Mouse (Mus musculus): ENCODE results near the gene Phactr1.
A peak's percentile ranks its signal among the peaks of the same experiment; 100 is the strongest.

Phactr1 gene

DNA sequence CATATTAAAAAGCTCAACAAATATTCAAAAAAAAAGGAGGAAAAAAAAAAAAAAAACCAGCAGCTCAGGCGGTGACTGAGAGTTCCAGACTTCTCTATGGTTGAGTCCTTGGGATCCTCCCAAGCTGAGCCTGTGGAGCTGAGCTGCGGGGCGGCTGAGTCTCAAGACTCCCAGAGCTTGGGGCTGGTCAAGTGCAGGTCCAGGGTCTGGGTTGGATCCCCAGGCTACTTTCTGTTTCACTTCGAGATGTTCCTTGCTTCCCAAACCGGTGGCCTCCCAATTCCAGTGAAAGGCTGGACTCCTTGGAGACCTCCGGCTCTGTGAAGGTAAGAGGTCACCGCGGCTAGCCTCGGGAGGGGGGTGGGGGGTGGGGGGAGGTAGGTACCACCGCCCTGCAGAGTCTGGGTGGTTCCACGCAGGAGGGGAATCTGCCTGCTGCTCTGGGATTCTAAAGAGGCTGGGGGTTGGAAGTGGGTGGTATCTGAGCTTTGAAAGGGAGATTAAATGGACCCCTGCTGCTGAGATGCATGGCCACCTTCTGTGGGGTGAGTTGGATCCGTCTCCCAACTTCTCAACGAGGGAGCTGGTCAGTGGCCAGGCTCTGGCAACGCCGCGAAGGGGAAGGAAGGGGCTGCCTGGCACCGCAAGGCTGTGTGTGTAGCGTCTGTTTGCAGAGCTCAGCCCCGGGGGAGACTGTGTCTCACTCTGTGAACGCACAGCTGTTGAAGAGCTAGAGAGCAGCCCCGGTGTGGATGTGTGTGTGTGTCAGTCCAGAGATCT is 185.9 kb downstream of the Phactr1 start:
- DNase-seq (ENCODE audit: extremely low spot score, low spot score): peak; percentile 35

GRCm38 (mm10) chr13:42867026-42867425 is 186.6 kb downstream of the Phactr1 start:
- DNase-seq (ENCODE audit: extremely low spot score, low spot score): no peak

- no peak for DNase-seq (ENCODE audit: extremely low spot score, low spot score)
Measured at GRCm38 (mm10) chr13:42872125-42872524, 191.7 kb downstream of the Phactr1 start.

DNA sequence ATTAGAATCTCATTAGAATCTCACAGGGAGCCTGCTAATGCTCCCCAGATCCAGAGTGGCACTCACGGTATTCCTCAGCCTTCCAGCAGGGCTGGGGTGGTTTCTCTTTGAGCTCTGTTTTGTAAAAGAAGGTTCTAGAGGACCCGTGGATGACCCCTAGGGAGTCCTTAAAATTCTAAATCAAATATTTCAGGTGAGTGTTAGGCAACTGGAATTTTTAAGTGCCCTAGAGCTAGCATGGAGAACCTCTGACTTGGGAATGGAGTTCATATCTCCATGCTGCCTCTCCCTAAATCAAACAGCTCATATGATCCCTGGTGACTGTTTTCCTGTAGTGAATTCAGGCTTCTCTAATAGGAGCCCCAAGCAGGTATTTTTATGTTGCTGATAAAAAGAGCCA is 197.9 kb downstream of the Phactr1 start:
- DNase-seq (ENCODE audit: extremely low spot score, low spot score): no peak

GRCm38 (mm10) chr13:42884033-42884724 is 203.8 kb downstream of the Phactr1 start:
- no peak for DNase-seq (ENCODE audit: extremely low spot score, low spot score)

- no peak for DNase-seq (ENCODE audit: extremely low spot score, low spot score)
Measured at GRCm38 (mm10) chr13:42884725-42885115, 204.3 kb downstream of the Phactr1 start.

GRCm38 (mm10) chr13:42887701-42888100 is 207.3 kb downstream of the Phactr1 start:
- no peak for DNase-seq (ENCODE audit: extremely low spot score, low spot score)

- no peak for DNase-seq (ENCODE audit: extremely low spot score, low spot score)
Measured at GRCm38 (mm10) chr13:42889516-42890474, 209.4 kb downstream of the Phactr1 start.

GRCm38 (mm10) chr13:42890651-42891050 is 210.2 kb downstream of the Phactr1 start:
- DNase-seq (ENCODE audit: extremely low spot score, low spot score): no peak

- no peak for DNase-seq (ENCODE audit: extremely low spot score, low spot score)
Measured at GRCm38 (mm10) chr13:42894016-42894415, 213.6 kb downstream of the Phactr1 start.

DNA sequence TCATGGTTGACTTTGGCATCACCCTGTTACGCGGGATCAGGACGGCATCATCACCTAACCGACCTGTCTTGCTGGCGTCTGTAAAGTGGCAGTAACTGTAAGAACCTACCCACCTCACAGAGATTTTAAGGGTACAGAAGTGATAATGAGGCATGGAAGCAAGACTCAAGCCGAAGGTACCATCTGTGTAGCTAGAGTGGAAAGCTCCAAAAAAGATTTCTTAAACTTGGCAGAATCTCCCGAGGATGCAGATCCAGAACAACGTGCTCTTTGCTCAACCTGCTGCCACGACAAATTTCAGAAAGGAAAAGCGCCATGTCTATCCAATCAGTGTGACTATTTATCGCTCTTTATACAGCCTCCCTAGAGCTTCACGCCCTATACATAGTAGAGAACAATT is 214.2 kb downstream of the Phactr1 start:
- DNase-seq (ENCODE audit: extremely low spot score, low spot score): no peak

DNA sequence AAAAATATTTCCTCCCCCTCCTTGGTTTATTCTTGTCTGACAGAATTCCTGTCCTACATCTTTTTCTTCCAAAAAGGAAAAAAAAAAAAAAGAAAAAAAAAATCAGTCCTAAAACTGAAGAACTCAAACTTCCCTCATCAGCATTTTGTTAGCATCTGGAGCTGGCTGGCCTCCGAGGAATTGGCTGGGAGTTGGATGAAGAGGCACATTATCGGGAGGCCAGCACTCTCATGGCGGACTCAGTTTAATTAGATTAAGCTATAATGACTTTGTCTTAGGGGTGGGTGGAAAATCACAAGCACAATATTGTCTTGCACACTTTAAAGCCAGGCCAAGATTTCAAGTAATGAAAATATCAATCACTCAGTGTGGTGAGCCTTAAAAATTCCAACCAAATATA is 215.6 kb downstream of the Phactr1 start:
- no peak for DNase-seq (ENCODE audit: extremely low spot score, low spot score)

GRCm38 (mm10) chr13:42899611-42900010 is 219.2 kb downstream of the Phactr1 start:
- DNase-seq (ENCODE audit: extremely low spot score, low spot score): no peak

GRCm38 (mm10) chr13:42901837-42902236 is 221.4 kb downstream of the Phactr1 start:
- no peak for DNase-seq (ENCODE audit: extremely low spot score, low spot score)

- no peak for DNase-seq (ENCODE audit: extremely low spot score, low spot score)
Measured at GRCm38 (mm10) chr13:42902859-42903258, 222.4 kb downstream of the Phactr1 start.

GRCm38 (mm10) chr13:42905818-42906217 is 225.4 kb downstream of the Phactr1 start:
- DNase-seq (ENCODE audit: extremely low spot score, low spot score): no peak

GRCm38 (mm10) chr13:42906990-42907389 is 226.6 kb downstream of the Phactr1 start:
- DNase-seq (ENCODE audit: extremely low spot score, low spot score): no peak

DNA sequence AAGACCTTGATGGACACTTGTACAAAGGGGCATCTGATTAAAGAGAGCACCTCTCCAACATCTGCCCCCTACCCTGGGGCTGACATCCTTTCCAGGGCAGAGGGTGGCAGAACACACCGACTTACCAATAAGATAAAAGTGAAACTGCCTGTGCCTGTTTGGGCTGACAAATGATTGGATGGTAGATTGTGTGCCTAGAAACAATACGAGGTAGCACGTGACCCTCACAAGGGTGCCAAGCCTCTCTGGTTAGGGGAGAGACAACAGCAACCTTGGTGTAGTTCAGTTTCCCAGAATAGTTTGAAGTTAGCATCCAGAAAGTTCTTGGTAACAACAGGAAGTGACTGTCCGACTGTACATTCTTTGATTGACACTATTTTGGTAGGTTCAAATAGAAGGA is 234.7 kb downstream of the Phactr1 start:
- DNase-seq (ENCODE audit: extremely low spot score, low spot score): no peak

GRCm38 (mm10) chr13:42915851-42916193 is 235.4 kb downstream of the Phactr1 start:
- DNase-seq (ENCODE audit: extremely low spot score, low spot score): no peak

DNA sequence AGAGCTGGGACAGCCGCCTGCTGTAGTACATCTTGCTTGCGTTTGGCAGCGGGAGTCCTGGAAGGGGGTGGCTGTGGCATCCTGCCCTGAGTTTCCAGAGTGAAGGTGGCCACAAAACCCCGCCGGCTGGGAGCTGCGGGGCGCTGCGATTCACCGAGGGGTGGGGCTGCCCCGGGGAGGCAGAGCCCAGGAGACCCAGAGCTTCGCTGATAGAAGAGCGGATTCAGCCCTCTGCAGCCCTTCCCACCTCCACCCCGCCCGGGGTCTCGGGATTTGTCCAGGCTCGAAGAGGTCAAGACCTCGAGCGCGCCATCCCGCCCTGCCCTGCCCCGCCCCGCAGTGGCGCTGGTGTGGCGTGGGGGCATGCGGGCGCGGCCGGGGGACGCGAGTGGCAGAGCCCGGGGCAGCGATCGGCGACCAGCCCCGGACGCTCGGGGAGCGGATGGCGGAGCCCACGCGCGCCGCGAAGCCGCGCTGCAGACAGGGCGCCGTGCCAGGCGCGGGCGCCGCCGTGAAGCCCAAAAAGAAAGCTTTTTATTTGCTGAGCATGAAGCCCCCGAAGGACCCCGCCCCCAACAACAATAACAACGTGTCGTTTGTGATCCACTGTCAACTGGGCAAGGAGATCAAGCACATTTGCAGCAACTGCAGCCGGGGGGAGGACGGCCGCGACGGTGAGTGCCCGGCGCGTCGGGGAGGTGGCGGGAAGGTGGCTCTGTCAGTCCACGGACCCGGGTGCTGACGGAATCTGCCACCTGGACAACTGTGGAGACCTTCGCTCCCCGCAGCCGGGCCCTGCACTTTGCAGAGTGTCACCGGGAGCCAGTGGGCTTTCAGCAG is 236.0 kb downstream of the Phactr1 start:
- DNase-seq (ENCODE audit: extremely low spot score, low spot score): peak; percentile 54

DNA sequence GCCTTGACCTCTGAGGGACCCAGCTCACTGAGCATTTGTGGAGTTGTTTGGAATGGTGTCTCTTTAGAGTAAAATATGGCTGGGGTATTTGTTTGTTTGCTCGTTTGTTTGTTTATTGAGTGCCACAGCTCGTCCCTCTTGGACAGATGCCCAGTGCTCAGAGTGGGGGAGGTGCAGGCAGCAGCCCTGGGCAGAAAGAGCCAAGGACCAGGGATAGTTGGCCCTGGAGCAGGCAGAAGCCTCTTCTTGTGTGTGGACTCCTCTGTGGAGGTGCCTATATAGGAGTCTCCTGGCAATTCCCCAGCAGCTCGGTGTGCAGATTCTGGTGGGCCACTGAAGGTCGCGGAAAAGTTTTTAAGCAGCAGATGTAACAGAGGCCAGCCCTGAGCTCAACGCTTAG is 236.8 kb downstream of the Phactr1 start:
- DNase-seq (ENCODE audit: extremely low spot score, low spot score): no peak

Data from neural tube, embryonic 10.5 days (tissue).